Mouse (Mus musculus): ENCODE measurements around the gene Lrrc63.

Lrrc63 gene

DNA sequence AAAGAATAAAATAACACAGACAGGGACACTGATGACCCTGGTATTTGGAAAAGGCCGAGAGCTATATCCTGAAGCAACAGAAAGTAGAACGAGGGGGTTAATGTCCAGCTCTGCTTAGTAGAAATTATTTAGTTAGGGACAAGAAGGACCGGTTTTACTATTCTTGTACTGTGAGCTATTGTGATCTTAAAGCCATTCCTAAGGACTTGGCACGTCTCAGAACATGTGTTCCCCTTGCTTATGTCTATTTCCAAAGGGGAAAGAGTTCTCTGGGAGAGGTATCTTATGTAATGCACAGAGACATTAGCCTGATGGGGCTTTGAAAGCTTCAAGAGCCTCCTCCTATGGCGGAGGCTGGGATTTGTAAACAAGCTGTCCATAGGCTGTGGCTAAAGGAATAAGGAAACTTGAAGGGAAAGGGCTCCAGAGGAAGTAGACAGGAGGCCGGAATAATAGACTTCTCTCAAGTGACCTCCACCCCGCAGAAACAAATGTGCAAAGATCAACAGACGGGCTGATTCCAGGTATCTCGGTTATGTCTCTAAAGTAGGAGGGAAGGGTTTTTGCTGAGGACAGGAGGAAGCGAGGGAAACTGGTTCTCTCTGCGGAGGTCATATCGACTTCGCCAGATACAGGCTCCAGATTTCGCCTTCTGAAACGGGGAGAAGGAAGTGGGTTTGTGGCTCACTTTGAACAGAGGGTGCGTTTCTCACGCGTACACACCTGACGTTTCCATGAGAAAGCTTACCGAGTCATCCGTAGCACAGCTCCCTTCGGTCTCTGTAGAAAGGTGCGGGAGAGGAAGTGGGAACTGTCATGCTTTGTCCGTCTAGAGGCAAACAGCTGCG lies 5.7 kb upstream of the Lrrc63 start:
- DNase-seq (ENCODE audit: low spot score), result no peak

- peak; percentile 13 for DNase-seq (ENCODE audit: low spot score)
Observed at GRCm38 (mm10) chr14:75131324-75131935, 749 bp upstream of the Lrrc63 start.

DNA sequence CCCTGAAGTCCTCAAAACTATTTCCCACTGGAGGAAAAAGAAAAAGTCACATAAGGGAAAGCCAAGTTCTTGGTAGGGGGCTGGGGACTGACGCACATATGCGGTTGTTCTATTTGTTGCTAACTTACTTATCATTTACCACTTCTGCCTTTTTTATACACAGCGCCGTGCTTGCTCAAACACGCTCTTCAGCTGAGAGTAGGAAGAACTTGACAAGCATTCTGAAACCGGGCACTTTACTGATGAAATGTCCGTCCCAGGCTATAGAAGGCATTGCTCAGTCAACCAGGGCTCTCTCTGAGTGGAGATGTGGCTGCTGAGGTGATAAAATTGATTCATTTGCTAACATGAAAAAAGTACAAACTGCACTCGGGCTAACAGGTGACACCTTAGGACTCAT lies 9.0 kb downstream of the Lrrc63 start:
- DNase-seq (ENCODE audit: low spot score), result no peak

- DNase-seq (ENCODE audit: low spot score), result no peak
Observed at GRCm38 (mm10) chr14:75102956-75103355, 27.7 kb downstream of the Lrrc63 start.

- no peak for DNase-seq (ENCODE audit: low spot score)
Observed at GRCm38 (mm10) chr14:75077946-75078345, 52.7 kb downstream of the Lrrc63 start.

DNA sequence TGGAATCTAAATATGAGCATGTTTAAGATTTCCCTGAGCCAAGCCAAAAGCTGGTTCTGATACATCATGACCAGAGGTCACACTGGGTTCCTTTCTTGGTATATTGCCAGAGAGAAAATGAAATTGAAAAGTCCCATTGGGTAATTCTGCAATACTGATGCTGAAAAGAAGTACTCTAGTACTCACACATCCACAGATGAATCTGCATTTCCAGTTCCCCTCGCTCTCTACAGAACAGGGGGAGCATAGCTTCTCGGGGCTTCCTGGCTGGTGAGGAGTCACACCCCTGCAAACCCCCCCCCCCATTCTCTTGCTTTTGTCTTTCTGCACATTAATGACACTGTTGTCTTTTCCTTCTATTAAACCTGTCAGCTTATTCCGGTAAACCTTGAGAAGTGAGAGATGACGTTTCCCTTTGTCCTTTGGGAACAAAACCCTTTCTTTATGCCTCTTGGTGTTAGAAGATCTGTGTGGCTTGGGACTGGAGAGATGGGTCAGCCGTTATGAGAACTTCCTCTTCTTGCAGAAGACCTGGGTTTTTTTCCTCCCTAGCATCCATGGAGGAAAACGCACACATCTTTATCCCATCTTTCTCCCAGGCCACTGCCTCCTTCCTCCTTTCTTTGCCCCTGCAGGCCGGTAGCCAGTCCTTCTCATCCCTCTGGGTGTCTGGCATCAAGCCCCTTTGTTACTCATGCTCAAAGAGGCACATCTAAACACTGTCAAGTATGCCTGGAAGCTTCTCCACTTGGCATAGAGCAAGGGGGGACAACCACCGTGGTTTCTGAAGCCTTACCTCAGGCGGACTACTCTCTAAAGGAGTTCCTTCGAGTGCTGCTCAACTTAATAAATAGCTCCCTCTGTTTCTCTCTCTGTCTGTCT lies 55.1 kb downstream of the Lrrc63 start:
- DNase-seq (ENCODE audit: low spot score), result no peak

DNA sequence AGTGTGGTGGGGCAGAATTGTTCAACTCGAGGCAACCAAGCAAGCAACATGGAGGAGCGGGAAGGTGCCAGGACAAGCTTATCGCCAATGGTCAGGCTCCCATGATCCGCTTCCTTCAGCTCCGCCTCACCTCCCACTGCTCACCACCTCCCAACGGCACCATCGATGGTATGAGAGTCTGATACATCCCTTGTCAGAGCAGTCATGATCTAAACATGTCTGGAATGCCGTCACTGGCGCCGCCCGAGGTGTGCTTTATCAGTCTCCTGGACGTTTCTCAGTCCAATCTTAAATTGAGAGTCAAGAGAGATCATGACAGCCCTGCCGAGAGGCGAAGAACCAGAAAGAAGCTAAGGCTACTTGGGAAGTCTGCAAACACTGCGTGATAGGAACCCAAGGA lies 59.6 kb downstream of the Lrrc63 start:
- no peak for DNase-seq (ENCODE audit: low spot score)

- no peak for DNase-seq (ENCODE audit: low spot score)
Observed at GRCm38 (mm10) chr14:75069356-75069979, 61.2 kb downstream of the Lrrc63 start.

GRCm38 (mm10) chr14:75068430-75069112 lies 62.1 kb downstream of the Lrrc63 start:
- no peak for DNase-seq (ENCODE audit: low spot score)

DNA sequence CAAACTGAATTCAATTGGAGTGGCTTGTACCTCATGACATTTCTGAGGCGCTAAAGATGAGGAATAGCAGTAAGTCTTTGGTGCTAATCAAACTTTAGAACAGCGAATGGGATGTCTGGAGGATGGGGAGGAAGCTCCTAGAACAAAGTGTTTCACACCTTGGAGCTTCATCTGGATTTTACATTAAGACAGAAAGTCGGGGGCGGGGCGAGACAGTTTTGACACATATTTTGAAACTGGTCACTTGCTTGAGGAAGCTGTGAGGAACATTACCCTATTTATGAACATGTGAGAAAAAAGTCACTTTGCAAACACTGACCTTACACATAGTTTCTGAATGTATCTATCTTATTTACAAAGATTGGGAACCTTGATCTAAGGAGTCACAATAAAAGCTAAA lies 65.5 kb downstream of the Lrrc63 start:
- no peak for DNase-seq (ENCODE audit: low spot score)

- no peak for DNase-seq (ENCODE audit: low spot score)
Observed at GRCm38 (mm10) chr14:75064520-75064919, 66.2 kb downstream of the Lrrc63 start.

DNA sequence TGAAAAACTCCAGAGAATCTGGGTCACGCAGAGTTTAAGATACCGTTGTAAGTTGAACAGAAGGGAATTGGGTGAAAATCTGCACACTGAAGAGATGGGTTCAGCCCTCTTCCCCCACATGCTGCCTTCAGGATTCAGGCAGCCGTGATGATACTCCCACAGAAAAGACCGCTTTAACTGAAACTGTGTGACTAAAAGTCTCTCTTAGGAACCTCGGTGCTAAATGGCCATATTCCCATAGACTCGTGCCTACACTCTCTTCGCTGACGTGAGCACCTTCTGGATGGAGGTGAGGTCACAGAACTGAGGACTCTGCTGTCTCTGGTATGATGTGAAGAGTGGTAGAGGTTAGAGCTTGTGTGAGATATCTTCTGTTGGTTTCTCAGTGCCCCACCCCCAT lies 66.7 kb downstream of the Lrrc63 start:
- no peak for DNase-seq (ENCODE audit: low spot score)

DNA sequence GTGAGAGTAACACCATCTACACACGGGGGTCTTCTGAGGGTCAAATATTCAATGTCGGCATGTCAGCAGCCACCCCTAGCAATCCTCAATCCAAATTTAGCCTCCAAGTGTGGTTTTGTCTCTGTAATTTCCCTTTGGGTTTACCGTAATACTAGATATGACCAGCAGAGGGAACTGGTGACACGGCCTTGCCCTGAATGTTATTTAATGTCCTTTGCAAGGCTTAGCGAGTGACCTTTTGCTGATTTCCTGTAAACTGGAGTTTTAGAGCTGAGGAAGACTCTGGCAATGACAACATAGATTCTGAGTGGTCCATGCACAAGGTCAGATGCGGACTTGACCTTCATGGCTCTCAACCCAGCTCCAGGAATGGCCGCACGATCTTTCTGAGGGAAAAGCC lies 70.1 kb downstream of the Lrrc63 start:
- DNase-seq (ENCODE audit: low spot score), result peak; percentile 77

- DNase-seq (ENCODE audit: low spot score), result no peak
Observed at GRCm38 (mm10) chr14:75056861-75057431, 73.7 kb downstream of the Lrrc63 start.

GRCm38 (mm10) chr14:75054455-75055343 lies 76.0 kb downstream of the Lrrc63 start:
- DNase-seq (ENCODE audit: low spot score), result no peak

GRCm38 (mm10) chr14:75052451-75052850 lies 78.2 kb downstream of the Lrrc63 start:
- peak; percentile 20 for DNase-seq (ENCODE audit: low spot score)

DNA sequence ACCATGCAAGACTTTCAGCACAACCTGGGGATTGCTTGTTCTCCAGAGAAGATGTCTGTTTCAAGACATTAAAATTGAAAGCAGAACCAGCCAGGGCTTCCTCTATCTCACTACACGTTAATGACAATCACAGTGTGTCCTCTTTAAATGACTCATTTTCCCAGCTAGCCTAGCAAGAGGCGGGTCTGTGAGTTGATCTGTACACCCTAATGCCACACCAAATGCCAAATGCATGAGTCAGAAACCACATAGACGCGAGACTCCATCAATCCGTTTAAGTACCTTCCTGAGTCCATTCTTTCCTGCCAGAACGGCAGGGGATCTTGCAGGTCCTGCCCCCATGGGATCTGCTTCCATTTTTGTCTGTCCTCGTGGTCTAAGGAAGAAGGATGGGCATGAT lies 85.5 kb downstream of the Lrrc63 start:
- no peak for DNase-seq (ENCODE audit: low spot score)

DNA sequence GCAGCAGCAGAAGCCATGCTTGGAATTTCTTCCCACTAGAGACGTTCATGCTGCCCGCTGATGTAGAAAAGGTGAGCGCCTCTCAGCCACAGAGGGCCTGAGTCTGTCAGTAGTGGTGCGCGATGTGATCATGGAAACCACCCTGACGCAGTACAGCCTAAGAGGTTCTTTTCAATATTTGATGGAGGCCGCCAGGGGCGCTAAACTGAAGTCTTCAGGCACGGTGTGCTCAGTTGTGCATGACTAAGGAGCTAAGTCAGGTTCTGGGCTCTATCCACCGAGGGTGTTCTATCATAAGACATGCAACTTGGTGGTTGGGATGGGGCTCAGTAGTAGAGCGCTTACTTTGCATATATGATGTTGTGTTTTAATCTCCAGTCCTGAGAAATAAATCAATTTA lies 95.2 kb downstream of the Lrrc63 start:
- peak; percentile 27 for DNase-seq (ENCODE audit: low spot score)
